Mouse (Mus musculus) G1E-ER4 (cell line): Measurements from ENCODE around the gene Nlrp2. TPM values are rescaled to one million over a fixed set of nuclear protein-coding genes. Genes with fewer than 3 reads are reported as not detected.

Source experiments
- GATA1 ChIP-seq: IDR thresholded peaks from one replicate; pipeline ENCODE4 v1.8.0; 2012; ENCODE audit warnings: low read length, inconsistent platforms
- polyA plus RNA-seq: library from polyadenylated mRNA; stranded (reverse); fragments of >175 nt; gene quantifications from 2 replicates; pipeline ENCODE4 v1.2.3, GENCODE M21; 2012

Nlrp2 gene
- not detected in 2 replicates for polyA plus RNA-seq

- no peak for TF ChIP-seq GATA1
These were observed at the start of gene Nlrp2 for GRCm38 (mm10) chr7:5350935-5351334. Gene Nlrp2 (minus strand): TSS chr7:5351035.

GRCm38 (mm10) chr7:5366724-5367123 is 15.9 kb upstream of the Nlrp2 start:
- TF ChIP-seq GATA1, result peak; percentile 17

- no peak for TF ChIP-seq GATA1
These were observed 12.8 kb upstream of the Nlrp2 start for GRCm38 (mm10) chr7:5363599-5363998.

- TF ChIP-seq GATA1, result no peak
These were observed 598 bp downstream of the Nlrp2 start, which contains the start of gene Gm5065 for GRCm38 (mm10) chr7:5350237-5350636. Gene Gm5065 (plus strand): TSS chr7:5350537.

GRCm38 (mm10) chr7:5327511-5327910 is 23.3 kb downstream of the Nlrp2 start:
- no peak for TF ChIP-seq GATA1

- no peak for TF ChIP-seq GATA1
These were observed 62.6 kb downstream of the Nlrp2 start for GRCm38 (mm10) chr7:5288281-5288680.

- no peak for TF ChIP-seq GATA1
These were observed 87.8 kb downstream of the Nlrp2 start for GRCm38 (mm10) chr7:5263051-5263450.

Other genes with a start within 250 kb of the Nlrp2 start
- gene Rfpl4, start 234.1 kb downstream of the Nlrp2 start, polyA plus RNA-seq, result not detected in 2 replicates
- gene Rasl2-9, start 225.1 kb downstream of the Nlrp2 start, polyA plus RNA-seq, result 0.44 and 0.48 TPM in 2 replicates
- gene Vmn1r55, start 201.4 kb downstream of the Nlrp2 start, polyA plus RNA-seq, result not detected in 2 replicates
- not detected in 2 replicates for gene Vmn1r56, start 154.3 kb downstream of the Nlrp2 start, polyA plus RNA-seq
- gene Vmn1r57, start 132.5 kb downstream of the Nlrp2 start, polyA plus RNA-seq, result not detected in 2 replicates
- not detected in 2 replicates for gene Gm5065, start 498 bp downstream of the Nlrp2 start, polyA plus RNA-seq
- gene Vmn1r58, start 62.4 kb upstream of the Nlrp2 start, polyA plus RNA-seq, result not detected in 2 replicates
- not detected in 2 replicates for gene Vmn1r59, start 105.7 kb upstream of the Nlrp2 start, polyA plus RNA-seq
- not detected in 2 replicates for gene Vmn2r28, start 142.9 kb upstream of the Nlrp2 start, polyA plus RNA-seq
- gene Vmn1r60, start 196.3 kb upstream of the Nlrp2 start, polyA plus RNA-seq, result not detected in 2 replicates